ENCODE assay signal across 8 mouse cellular contexts in the genomic region with DNA sequence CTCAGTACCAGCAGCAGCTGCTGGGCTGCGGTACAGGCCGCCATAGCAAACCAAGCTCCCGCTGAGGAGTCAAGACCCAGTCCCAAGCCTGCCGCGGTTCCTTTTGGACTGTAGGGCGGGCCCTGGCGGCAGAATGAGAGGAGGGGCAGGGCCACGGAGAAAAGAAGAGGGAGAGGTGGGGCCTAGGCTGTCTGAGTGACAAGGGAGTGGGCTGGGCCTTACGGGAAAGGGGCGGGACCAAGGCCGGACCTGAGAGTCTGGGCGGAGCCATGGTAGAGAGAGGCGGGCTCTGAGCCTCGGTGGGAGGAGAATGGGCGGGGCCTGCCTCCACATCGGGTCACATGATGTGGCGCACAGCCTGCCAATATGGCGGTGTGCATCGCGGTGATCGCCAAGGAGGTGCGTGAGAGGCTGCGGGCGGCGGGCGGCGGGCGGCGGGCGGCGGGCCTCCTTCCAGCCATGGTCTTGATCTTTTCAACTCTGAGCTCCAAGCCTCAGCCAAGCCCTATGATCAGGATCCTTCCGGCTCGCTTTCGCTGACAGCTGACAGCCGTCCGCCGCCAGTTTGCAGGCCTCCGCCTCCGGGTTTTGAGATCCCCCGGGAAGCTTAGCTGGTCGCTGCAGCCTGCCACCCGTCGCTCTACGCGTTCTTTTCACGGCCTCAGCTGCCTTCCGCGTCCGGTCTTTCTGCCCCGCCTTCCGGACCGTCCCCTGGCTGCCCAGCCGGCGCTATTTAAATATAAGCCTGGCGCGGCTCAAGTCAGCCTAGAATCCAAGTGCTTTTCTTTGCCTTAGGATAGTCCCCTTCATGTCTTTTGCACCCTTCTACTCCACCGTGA. TPM values are rescaled to one million over a fixed set of nuclear protein-coding genes. Genes with fewer than 3 reads are reported as not detected.
A peak's percentile ranks its signal among the peaks of the same experiment; 100 is the strongest.
DNase-seq lines count a peak whose midpoint lies in the region; ATAC-seq and TF ChIP-seq lines count a peak whose summit lies in the region.

Gene Galns (minus strand): TSS at position 169 of the 839 bp plus-strand sequence.
Gene Trappc2l (plus strand): TSS at position 346 of the 839 bp plus-strand sequence.

- 0 out of 2 replicates have a peak, but pooled peaks have one; percentile 15 for TF ChIP-seq EP300 in ES-Bruce4 (IDR thresholded peaks at IDR 0.05; ENCODE audit: insufficient read depth, low read depth, low read length)
- TF ChIP-seq EP300 in liver, postnatal 0 days (IDR thresholded peaks at IDR 0.05; ENCODE audit: low read depth): no peak

- no peak within 1 kb of the TSS for H3K27ac ChIP-seq in ES-Bruce4 (ENCODE audit: insufficient read depth, low read length)
- peak within 1 kb of the TSS; percentile 75 for H3K27ac ChIP-seq in forebrain, embryonic 13.5 days
- H3K27ac ChIP-seq in liver, postnatal 0 days (ENCODE audit: low read depth): peak within 1 kb of the TSS; percentile 93
- peak within 1 kb of the TSS; percentile 82 for H3K27ac ChIP-seq in neural tube, embryonic 14.5 days (ENCODE audit: low read depth, low read length)

- H3K9me3 ChIP-seq in ES-Bruce4 (replicated peaks; ENCODE audit: control insufficient read depth, insufficient read depth, low read length, poor library complexity, severe bottlenecking): no peaks in the 10 kb centered on the region
- H3K9me3 ChIP-seq in forebrain, embryonic 13.5 days (replicated peaks): no peaks in the 10 kb centered on the region
- H3K9me3 ChIP-seq in liver, postnatal 0 days (ENCODE audit: low read length): no peaks in the 10 kb centered on the region
- no peaks in the 10 kb centered on the region for H3K9me3 ChIP-seq in neural tube, embryonic 14.5 days (ENCODE audit: control insufficient read depth, low read length)

- H3K36me3 ChIP-seq in ES-Bruce4 (ENCODE audit: control insufficient read depth, insufficient read depth, low read length, poor library complexity, severe bottlenecking): no peaks in the 10 kb centered on the region
- H3K36me3 ChIP-seq in forebrain, embryonic 13.5 days (ENCODE audit: poor library complexity, severe bottlenecking): no peaks in the 10 kb centered on the region
- H3K36me3 ChIP-seq in liver, postnatal 0 days (replicated peaks; ENCODE audit: insufficient read depth, low read length): peaks cover 7% of the 10 kb centered on the region
- no peaks in the 10 kb centered on the region for H3K36me3 ChIP-seq in neural tube, embryonic 14.5 days (ENCODE audit: control insufficient read depth, insufficient read depth, low read length)

- intact Hi-C loops in heart, postnatal 10 days (cut with DNase I): loop anchor here (2.0 to 10.0 kb wide), 3 partner anchors 45 to 583 kb away; no protein-coding TSS in a partner anchor

- peak within 1 kb of the TSS; percentile 81 for H3K4me3 ChIP-seq in ES-Bruce4 (ENCODE audit: low read depth, low read length)
- peak within 1 kb of the TSS; percentile 71 for H3K4me3 ChIP-seq in forebrain, embryonic 13.5 days
- peak within 1 kb of the TSS; percentile 72 for H3K4me3 ChIP-seq in liver, postnatal 0 days (ENCODE audit: low read depth, low read length)
- H3K4me3 ChIP-seq in neural tube, embryonic 14.5 days (ENCODE audit: low read depth, low read length): peak within 1 kb of the TSS; percentile 67

- ATAC-seq in cerebellum, adult (ENCODE audit: insufficient number of reproducible peaks, low FRiP score, low TSS enrichment): peak; percentile 86
- peak; percentile 97 for ATAC-seq in forebrain, embryonic 13.5 days
- ATAC-seq in liver, postnatal 0 days: peak; percentile 96
- peak; percentile 97 for ATAC-seq in neural tube, embryonic 14.5 days (ENCODE audit: low read depth)

- peak; percentile 96 for DNase-seq in heart, postnatal 10 days
- peak; percentile 94 for DNase-seq in large intestine, adult 2 months (ENCODE audit: low read depth, low spot score)
- peak; percentile 99 for DNase-seq in liver, postnatal 0 days
- DNase-seq in testis, postnatal 10 days (ENCODE audit: low spot score): peak; percentile 98

- WGBS in forebrain, embryonic 13.5 days: under 1% methylated on average over 48 of the region's 57 CpGs
- WGBS in large intestine, adult 2 months: under 1% methylated on average over 57 of the region's 57 CpGs
- 0% methylated on average over 32 of the region's 57 CpGs for WGBS in liver, postnatal 0 days (ENCODE audit: insufficient replicate concordance)
- under 1% methylated on average over 56 of the region's 57 CpGs for WGBS in neural tube, embryonic 14.5 days

- no peaks in the 10 kb centered on the region for H3K27me3 ChIP-seq in ES-Bruce4 (ENCODE audit: control insufficient read depth, insufficient read depth, low read length, poor library complexity, severe bottlenecking)
- no peaks in the 10 kb centered on the region for H3K27me3 ChIP-seq in forebrain, embryonic 13.5 days
- H3K27me3 ChIP-seq in liver, postnatal 0 days (ENCODE audit: insufficient read depth, low read length): no peaks in the 10 kb centered on the region
- H3K27me3 ChIP-seq in neural tube, embryonic 14.5 days (ENCODE audit: control insufficient read depth, insufficient read depth, low read length): no peaks in the 10 kb centered on the region

- no peaks in the 10 kb centered on the region for H3K4me1 ChIP-seq in ES-Bruce4 (ENCODE audit: control insufficient read depth, insufficient read depth, low read length)
- H3K4me1 ChIP-seq in forebrain, embryonic 13.5 days: peaks cover 17% of the 10 kb centered on the region
- peaks cover 24% of the 10 kb centered on the region for H3K4me1 ChIP-seq in liver, postnatal 0 days (ENCODE audit: insufficient read depth)
- peaks cover 12% of the 10 kb centered on the region for H3K4me1 ChIP-seq in neural tube, embryonic 14.5 days (ENCODE audit: control insufficient read depth, insufficient read depth, low read length)

- TF ChIP-seq CTCF in ES-Bruce4 (IDR thresholded peaks at IDR 0.05; ENCODE audit: low read depth, low read length): no peak
- TF ChIP-seq CTCF in liver, postnatal 0 days (IDR thresholded peaks at IDR 0.05; ENCODE audit: low read depth): peak; percentile 75

- TF ChIP-seq POLR2A in ES-Bruce4 (IDR thresholded peaks at IDR 0.05; ENCODE audit: insufficient read depth, low read length): no peak

- H3K9ac ChIP-seq in ES-Bruce4 (ENCODE audit: low read depth, poor library complexity, severe bottlenecking): peak within 1 kb of the TSS; percentile 72
- peak within 1 kb of the TSS; percentile 83 for H3K9ac ChIP-seq in forebrain, embryonic 13.5 days
- H3K9ac ChIP-seq in liver, postnatal 0 days (replicated peaks): peak within 1 kb of the TSS; percentile 85
- peak within 1 kb of the TSS; percentile 72 for H3K9ac ChIP-seq in neural tube, embryonic 14.5 days (replicated peaks; ENCODE audit: low read depth, low read length)

- H3K4me2 ChIP-seq in forebrain, embryonic 13.5 days: peak within 1 kb of the TSS; percentile 71
- H3K4me2 ChIP-seq in liver, postnatal 0 days (ENCODE audit: low read depth, low read length): peak within 1 kb of the TSS; percentile 99
- H3K4me2 ChIP-seq in neural tube, embryonic 14.5 days (ENCODE audit: low read depth, low read length): peak within 1 kb of the TSS; percentile 88

RNA-seq across cellular contexts. Expression of gene Galns, which starts in this region (rescaled TPM):
- 11.9 and 12.8 TPM in 2 replicates for polyA plus RNA-seq in ES-Bruce4 (2011; ENCODE audit: insufficient read depth, insufficient read length, low read depth, missing spikeins)
- polyA plus RNA-seq in forebrain, embryonic 13.5 days (2015; fragmentation: Nextera tagmentation; extraction: Ambion mirVana): 3.0 and 3.2 TPM in 2 replicates
- total RNA-seq in heart, postnatal 10 days (2021): 1 to 10 TPM; 6.6 to 7.1 TPM
- polyA plus RNA-seq in large intestine, adult 2 months (2012; rRNA removed): 19.1 and 24.5 TPM in 2 replicates
- 6.8 and 6.9 TPM in 2 replicates for polyA plus RNA-seq in liver, postnatal 0 days (2015; fragmentation: Nextera tagmentation; extraction: Ambion mirVana)
- 6.9 and 7.1 TPM in 2 replicates for polyA plus RNA-seq in neural tube, embryonic 14.5 days (2014; fragmentation: Nextera tagmentation; extraction: Ambion mirVana)

RNA-seq across cellular contexts. Expression of gene Trappc2l, which starts in this region (rescaled TPM):
- 19.3 and 30.5 TPM in 2 replicates for polyA plus RNA-seq in ES-Bruce4 (2011; ENCODE audit: insufficient read depth, insufficient read length, low read depth, missing spikeins)
- polyA plus RNA-seq in forebrain, embryonic 13.5 days (2015; fragmentation: Nextera tagmentation; extraction: Ambion mirVana): 69.3 and 79.6 TPM in 2 replicates
- 10 to 100 TPM; 54.7 to 57.4 TPM for total RNA-seq in heart, postnatal 10 days (2021)
- 165 and 169 TPM in 2 replicates for polyA plus RNA-seq in large intestine, adult 2 months (2012; rRNA removed)
- 29.3 and 30.7 TPM in 2 replicates for polyA plus RNA-seq in liver, postnatal 0 days (2015; fragmentation: Nextera tagmentation; extraction: Ambion mirVana)
- 119 and 150 TPM in 2 replicates for polyA plus RNA-seq in neural tube, embryonic 14.5 days (2014; fragmentation: Nextera tagmentation; extraction: Ambion mirVana)
